ENCODE assay signal across 17 mouse cellular contexts in genomic region chr9:31989581-31990360, GRCm38 (mm10).
DNase-seq lines count a peak whose midpoint lies in the region; ATAC-seq and TF ChIP-seq lines count a peak whose summit lies in the region.
"Had no signal": no experiment of that assay in that cellular context is flagged by ENCODE, and none has a peak within 500 bp of the region (broad histone marks: within the 10 kb centered on the region; RNA-seq: fewer than 3 reads in every experiment).

No protein-coding gene starts in this region.

- no peak for TF ChIP-seq CTCF in hindbrain, postnatal 0 days (IDR thresholded peaks at IDR 0.05; ENCODE audit: low read depth)
- no peak for TF ChIP-seq CTCF in lung, adult 2 months (IDR thresholded peaks at IDR 0.05; ENCODE audit: insufficient read depth, low read length)

- no peaks in the 10 kb centered on the region for H3K9me3 ChIP-seq in hindbrain, embryonic 15.5 days
- H3K9me3 ChIP-seq in hindbrain, embryonic 11.5 days (ENCODE audit: control insufficient read depth, low read length): no peaks in the 10 kb centered on the region
- no peaks in the 10 kb centered on the region for H3K9me3 ChIP-seq in hindbrain, postnatal 0 days (ENCODE audit: low read length)
- H3K9me3 ChIP-seq: embryonic facial prominence, embryonic 15.5 days; limb, embryonic 13.5 days had no signal

- 31% methylated on average over 17 of the region's 17 CpGs for WGBS in hindbrain, embryonic 15.5 days
- WGBS in hindbrain, embryonic 11.5 days: 51% methylated on average over 17 of the region's 17 CpGs
- WGBS in hindbrain, postnatal 0 days: 24% methylated on average over 17 of the region's 17 CpGs
- WGBS in lung, adult 2 months: 70% methylated on average over 17 of the region's 17 CpGs

- peak overlapping the region; percentile 21; the same call in 1 of the 2 replicates for H3K27ac ChIP-seq in hindbrain, embryonic 15.5 days (replicated peaks)
- H3K27ac ChIP-seq in hindbrain, embryonic 11.5 days (ENCODE audit: low read depth, low read length): no peak overlapping the region
- no peak overlapping the region for H3K27ac ChIP-seq in hindbrain, postnatal 0 days
- H3K27ac ChIP-seq: embryonic facial prominence, embryonic 15.5 days; heart, adult 2 months; limb, embryonic 13.5 days; macrophage had no signal

- peaks cover 10% of the 10 kb centered on the region; the same call in 1 of the 2 replicates for H3K4me1 ChIP-seq in hindbrain, embryonic 15.5 days (replicated peaks)
- H3K4me1 ChIP-seq in hindbrain, embryonic 11.5 days (replicated peaks; ENCODE audit: control insufficient read depth, insufficient read depth, low read length): 0 out of 2 replicates have a peak, but pooled peaks cover 2% of the 10 kb centered on the region
- peaks cover 7% of the 10 kb centered on the region; the same call in 1 of the 2 replicates for H3K4me1 ChIP-seq in hindbrain, postnatal 0 days (ENCODE audit: insufficient read depth, low read length)
- H3K4me1 ChIP-seq in lung, adult 2 months (ENCODE audit: control insufficient read depth, insufficient read depth, low read length): no peaks in the 10 kb centered on the region
- H3K4me1 ChIP-seq: embryonic facial prominence, embryonic 15.5 days; limb, embryonic 13.5 days had no signal

- H3K9ac ChIP-seq in hindbrain, embryonic 15.5 days: no peak overlapping the region
- no peak overlapping the region for H3K9ac ChIP-seq in hindbrain, embryonic 11.5 days (ENCODE audit: low read depth, low read length)
- H3K9ac ChIP-seq in hindbrain, postnatal 0 days (replicated peaks; ENCODE audit: low read length): no peak overlapping the region
- H3K9ac ChIP-seq: embryonic facial prominence, embryonic 15.5 days; limb, embryonic 13.5 days; liver, postnatal 0 days had no signal

- peak; percentile 42; the same call in 1 of the 2 replicates for ATAC-seq in hindbrain, embryonic 15.5 days (ENCODE audit: low FRiP score, low read depth)
- ATAC-seq in hindbrain, embryonic 11.5 days (ENCODE audit: low FRiP score): no peak
- ATAC-seq in hindbrain, postnatal 0 days: no peak
- ATAC-seq: intestine, postnatal 0 days; liver, postnatal 0 days had no signal

- TF ChIP-seq POLR2A in lung, adult 2 months (IDR thresholded peaks at IDR 0.05; ENCODE audit: borderline replicate concordance, extremely low read depth, low read depth, low read length): no peak

- DNase-seq in hindbrain, embryonic 11.5 days (ENCODE audit: low spot score): no peak
- DNase-seq in right cerebral cortex, adult 2 months (ENCODE audit: low spot score in 2 of 2): peak; percentile 47 to 65
- DNase-seq in right cerebral cortex, postnatal 14 days: no peak
- DNase-seq in hindbrain, postnatal 0 days (ENCODE audit: low spot score): peak; percentile 30
- no peak for DNase-seq in embryo, embryonic 9.5 days (ENCODE audit: extremely low spot score)
- DNase-seq in lung, adult 2 months: no peak
- DNase-seq in thymus, postnatal 25 days: no peak
- DNase-seq: adrenal gland, postnatal 10 days; heart, postnatal 14 days; liver, postnatal 0 days; thymus, postnatal 36 days had no signal

- H3K4me2 ChIP-seq in hindbrain, embryonic 15.5 days: peak overlapping the region; percentile 20
- no peak overlapping the region for H3K4me2 ChIP-seq in hindbrain, embryonic 11.5 days (replicated peaks; ENCODE audit: low read depth, low read length)
- H3K4me2 ChIP-seq in hindbrain, postnatal 0 days (ENCODE audit: low read depth, low read length): peak overlapping the region; percentile 27
- H3K4me2 ChIP-seq: embryonic facial prominence, embryonic 15.5 days; limb, embryonic 13.5 days had no signal

- no peaks in the 10 kb centered on the region for H3K27me3 ChIP-seq in hindbrain, embryonic 15.5 days
- H3K27me3 ChIP-seq in hindbrain, embryonic 11.5 days (ENCODE audit: control insufficient read depth, insufficient read depth, low read length): no peaks in the 10 kb centered on the region
- no peaks in the 10 kb centered on the region for H3K27me3 ChIP-seq in hindbrain, postnatal 0 days (ENCODE audit: insufficient read depth, low read length)
- H3K27me3 ChIP-seq: embryonic facial prominence, embryonic 15.5 days; limb, embryonic 13.5 days had no signal

- H3K36me3 ChIP-seq in hindbrain, embryonic 15.5 days: no peaks in the 10 kb centered on the region
- H3K36me3 ChIP-seq in hindbrain, embryonic 11.5 days (ENCODE audit: control insufficient read depth, insufficient read depth, low read length): no peaks in the 10 kb centered on the region
- no peaks in the 10 kb centered on the region for H3K36me3 ChIP-seq in hindbrain, postnatal 0 days (ENCODE audit: insufficient read depth, low read length)
- H3K36me3 ChIP-seq: embryonic facial prominence, embryonic 15.5 days; limb, embryonic 13.5 days had no signal

- no peak overlapping the region for H3K4me3 ChIP-seq in hindbrain, embryonic 15.5 days
- H3K4me3 ChIP-seq in hindbrain, embryonic 11.5 days (ENCODE audit: low read depth, low read length): no peak overlapping the region
- no peak overlapping the region for H3K4me3 ChIP-seq in hindbrain, postnatal 0 days (ENCODE audit: low read length)
- no peak overlapping the region for H3K4me3 ChIP-seq in lung, adult 2 months (replicated peaks; ENCODE audit: extremely low read depth, low read depth, low read length)
- H3K4me3 ChIP-seq: embryonic facial prominence, embryonic 15.5 days; heart, adult 2 months; limb, embryonic 13.5 days had no signal

Comparison
In these comparisons a context has a peak if more than half of its experiments do, and no peak if none do; other contexts are left out.
1. DNase-seq: peak in right cerebral cortex, adult 2 months (2 of 2) and hindbrain, postnatal 0 days (single experiment); none in hindbrain, embryonic 11.5 days (single experiment), right cerebral cortex, postnatal 14 days (single experiment), embryo, embryonic 9.5 days (single experiment), lung, adult 2 months (single experiment) and thymus, postnatal 25 days (single experiment).